Mouse (Mus musculus) monocyte, adult 5-6 weeks (primary cell): ENCODE data around the gene Mfsd4b4. TPM values are rescaled to one million over a fixed set of nuclear protein-coding genes. Genes with fewer than 3 reads are reported as not detected.
"Not testable (repeated sequence)": the region's sequence is repeated elsewhere in the genome, so short reads cannot be mapped to it uniquely, and the experiment has no call there.

Experiments used
- ATAC-seq: fragments of 153-309, 156-312 bp; replicated peaks from 2 replicates; pipeline ENCODE4 v1.8.0; 2017; ENCODE audit warnings: mild to moderate bottlenecking; ENCODE audit not compliant: low TSS enrichment, insufficient number of reproducible peaks, severe bottlenecking, poor library complexity, low FRiP score
- total RNA-seq: library from RNA; stranded (forward); fragments of 200-1000, 200-491, 200-594 nt; gene quantifications from 3 replicates; pipeline ENCODE4 v1.2.3, GENCODE M21; 2017

Gene Mfsd4b4
- total RNA-seq: 0.76 to 2.6 TPM (median 1.7 TPM) in 3 replicates

- ATAC-seq: peak; percentile 77; the same call in 1 of the 2 replicates
These were observed at the start of gene Mfsd4b4 for GRCm38 (mm10) chr10:39898874-39899371. Gene Mfsd4b4 (minus strand): TSS chr10:39899238.

- not testable (repeated sequence) for ATAC-seq
These were observed 48.2 kb upstream of the Mfsd4b4 start for GRCm38 (mm10) chr10:39947195-39947594.

GRCm38 (mm10) chr10:39936553-39936952 lies 37.5 kb upstream of the Mfsd4b4 start:
- ATAC-seq: no peak

- ATAC-seq: no peak
These were observed 27.6 kb upstream of the Mfsd4b4 start, which contains the start of gene Mfsd4b2 for GRCm38 (mm10) chr10:39926616-39927139. Gene Mfsd4b2 (minus strand): TSS chr10:39926923.

GRCm38 (mm10) chr10:39924556-39924955 lies 25.5 kb upstream of the Mfsd4b4 start:
- not testable (repeated sequence) for ATAC-seq

GRCm38 (mm10) chr10:39912616-39913015 lies 13.6 kb upstream of the Mfsd4b4 start:
- ATAC-seq: no peak

- ATAC-seq: no peak; the same call in 1 of the 2 replicates
These were observed 9.9 kb upstream of the Mfsd4b4 start for GRCm38 (mm10) chr10:39908768-39909441.

- ATAC-seq: no peak
These were observed 8.0 kb upstream of the Mfsd4b4 start for GRCm38 (mm10) chr10:39906799-39907658.

GRCm38 (mm10) chr10:39904191-39904590 lies 5.2 kb upstream of the Mfsd4b4 start:
- no peak for ATAC-seq

GRCm38 (mm10) chr10:39896503-39896902 lies 2.5 kb downstream of the Mfsd4b4 start:
- no peak for ATAC-seq

GRCm38 (mm10) chr10:39893702-39894697 lies 5.0 kb downstream of the Mfsd4b4 start:
- ATAC-seq: no peak

- no peak for ATAC-seq
These were observed 10.4 kb downstream of the Mfsd4b4 start for GRCm38 (mm10) chr10:39888621-39889020.

- ATAC-seq: no peak
These were observed 33.5 kb downstream of the Mfsd4b4 start for GRCm38 (mm10) chr10:39865509-39865908.

- no peak for ATAC-seq
These were observed 56.4 kb downstream of the Mfsd4b4 start for GRCm38 (mm10) chr10:39842621-39843020.

Other genes starting within 250 kb of the Mfsd4b4 start
- gene Rev3l, start 167.1 kb downstream of the Mfsd4b4 start, total RNA-seq: 15.5 to 32.1 TPM (median 16.0 TPM) in 3 replicates
- 0.29 TPM in 1 of 3 replicates, not detected in the others for gene Mfsd4b2, start 27.7 kb upstream of the Mfsd4b4 start, total RNA-seq
- 1.3 to 1.6 TPM (median 1.4 TPM) in 3 replicates for gene Mfsd4b3, start 60.9 kb upstream of the Mfsd4b4 start, total RNA-seq
- gene Mfsd4b5, start 87.4 kb upstream of the Mfsd4b4 start, total RNA-seq: 0.19 to 0.53 TPM in 2 of 3 replicates, not detected in the other
- gene Mfsd4b1, start 126.0 kb upstream of the Mfsd4b4 start, total RNA-seq: not detected in 3 replicates
- gene Slc16a10, start 243.0 kb upstream of the Mfsd4b4 start, total RNA-seq: 19.6 to 23.9 TPM (median 23.2 TPM) in 3 replicates